Mouse (Mus musculus) kidney, adult 2 months (tissue): ENCODE measurements around the gene Wwc1. TPM values are rescaled to one million over a fixed set of nuclear protein-coding genes. Genes with fewer than 3 reads are reported as not detected.
A peak's percentile ranks its signal among the peaks of the same experiment; 100 is the strongest.

ENCODE experiments used
- DNase-seq: peaks from one replicate; pipeline ENCODE4 v3.0.0; 2021
- H3K27ac ChIP-seq: fragments of 200-500 bp; 2 replicates; pipeline ENCODE4 v1.5.1; 2012; ENCODE audit warnings: low read depth, low read length, control low read depth, inconsistent platforms; ENCODE audit not compliant: insufficient read depth
- H3K27me3 ChIP-seq: fragments of 200-500 bp; replicated peaks from 2 replicates; pipeline ENCODE4 v1.6.1; 2012; ENCODE audit warnings: mild to moderate bottlenecking, moderate library complexity, low read length, inconsistent platforms; ENCODE audit not compliant: control insufficient read depth, insufficient read depth
- H3K36me3 ChIP-seq: fragments of 200-500 bp; 2 replicates; pipeline ENCODE4 v1.6.1; 2012; ENCODE audit warnings: mild to moderate bottlenecking, moderate library complexity, low read length, inconsistent platforms; ENCODE audit not compliant: control insufficient read depth, insufficient read depth
- H3K4me1 ChIP-seq: fragments of 200-500 bp; 2 replicates; pipeline ENCODE4 v1.6.1; 2011; ENCODE audit warnings: low read length; ENCODE audit not compliant: control insufficient read depth, insufficient read depth
- H3K4me3 ChIP-seq: fragments of 200-500 bp; 2 replicates; pipeline ENCODE4 v1.5.1; 2011; ENCODE audit warnings: mild to moderate bottlenecking, low read depth, low read length, control low read depth; ENCODE audit not compliant: insufficient read depth
- CTCF ChIP-seq: fragments of 200-500 bp; conservative IDR thresholded peaks from 2 replicates; pipeline ENCODE4 v1.5.1; 2011; ENCODE audit warnings: low read depth, mild to moderate bottlenecking, control low read depth, low read length, moderate library complexity, mixed read lengths; ENCODE audit not compliant: insufficient read depth, insufficient read length
- POLR2A ChIP-seq: fragments of 200-500 bp; IDR thresholded peaks from one replicate; pipeline ENCODE4 v1.6.1; 2011; ENCODE audit warnings: low read depth, low read length, control low read depth
- WGBS: fragments of 180-500 bp; shearing (Covaris S2); methylation state at CpG from one replicate; pipeline ENCODE4 v1.1.7; 2018; 5-methylcytosine and 5-hydroxymethylcytosine counted together
- polyA plus RNA-seq: library from polyadenylated mRNA; depleted of rRNA; stranded (reverse); fragments of >200 nt; gene quantifications from 2 replicates; pipeline ENCODE4 v1.2.3, GENCODE M21; 2012

Gene Wwc1
- polyA plus RNA-seq, 1 experiment = 91.9 TPM

DNA sequence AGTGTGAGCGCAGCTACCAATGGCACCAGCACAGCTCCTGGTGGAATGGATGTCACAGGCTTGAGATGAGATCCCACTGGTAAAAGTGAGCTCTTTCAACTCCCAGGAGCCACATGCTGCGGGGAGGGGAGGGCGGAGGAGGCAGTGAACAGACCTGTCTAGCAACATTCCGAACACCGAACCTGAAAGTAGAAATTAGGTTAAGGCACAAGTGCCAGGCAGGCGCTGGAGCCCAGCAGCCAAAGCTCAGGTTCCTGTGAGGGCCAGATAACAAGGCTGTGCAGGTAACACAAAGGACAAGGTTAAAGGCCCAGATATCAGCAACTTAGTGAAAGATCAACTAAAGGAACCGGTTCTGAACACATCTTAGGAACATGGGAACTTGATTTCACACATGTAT, 54.7 kb downstream of the Wwc1 start:
- H3K4me1 ChIP-seq = peaks cover 42% of the 10 kb centered on the region
- no peaks in the 10 kb centered on the region for H3K36me3 ChIP-seq
- WGBS = 52% methylated on average over 7 of the region's 7 CpGs
- H3K27me3 ChIP-seq = no peaks in the 10 kb centered on the region
- H3K27ac ChIP-seq = peak overlapping the region; percentile 85
- peak; percentile 88 for DNase-seq
- no peak for TF ChIP-seq POLR2A
- TF ChIP-seq CTCF = no peak
- no peak overlapping the region for H3K4me3 ChIP-seq

DNA sequence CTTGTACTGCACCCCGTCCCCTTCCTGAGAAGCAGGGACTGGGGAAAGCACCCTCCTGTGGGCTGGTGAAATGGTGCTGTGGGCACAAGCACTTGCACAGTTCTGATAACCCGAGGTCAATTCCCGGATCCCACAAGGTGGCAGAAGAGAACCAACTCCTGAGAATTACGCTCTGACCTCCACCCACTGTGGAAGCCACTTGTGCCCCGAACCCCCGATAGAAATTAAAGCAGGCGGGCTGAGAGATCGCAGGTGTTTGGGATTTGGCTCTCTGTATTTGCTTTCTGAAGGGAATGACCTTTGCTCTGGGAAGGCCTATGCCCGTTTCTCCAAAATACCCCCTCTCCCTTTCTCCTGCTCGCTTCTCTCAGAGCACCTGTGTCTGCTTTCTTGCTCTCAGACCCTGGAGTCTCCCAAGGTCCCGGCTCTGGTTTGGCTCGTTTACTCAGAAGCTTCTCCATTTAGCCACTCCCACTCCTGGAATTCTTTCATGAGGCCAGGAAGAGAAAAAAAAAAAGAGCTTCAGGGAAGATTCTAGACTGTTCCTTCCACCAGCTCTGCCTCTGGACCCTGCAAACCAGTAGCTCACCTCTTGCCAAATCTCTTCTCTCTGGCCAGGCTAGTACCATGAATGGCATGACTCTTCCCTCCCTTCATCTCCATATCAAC, 58.0 kb downstream of the Wwc1 start:
- no peaks in the 10 kb centered on the region for H3K36me3 ChIP-seq
- DNase-seq = peak; percentile 72
- peaks cover 66% of the 10 kb centered on the region for H3K4me1 ChIP-seq
- TF ChIP-seq POLR2A = no peak
- TF ChIP-seq CTCF = peak; percentile 60
- 17% methylated on average over 12 of the region's 12 CpGs for WGBS
- H3K4me3 ChIP-seq = no peak overlapping the region
- H3K27me3 ChIP-seq = no peaks in the 10 kb centered on the region
- peak overlapping the region; percentile 78 for H3K27ac ChIP-seq

DNA sequence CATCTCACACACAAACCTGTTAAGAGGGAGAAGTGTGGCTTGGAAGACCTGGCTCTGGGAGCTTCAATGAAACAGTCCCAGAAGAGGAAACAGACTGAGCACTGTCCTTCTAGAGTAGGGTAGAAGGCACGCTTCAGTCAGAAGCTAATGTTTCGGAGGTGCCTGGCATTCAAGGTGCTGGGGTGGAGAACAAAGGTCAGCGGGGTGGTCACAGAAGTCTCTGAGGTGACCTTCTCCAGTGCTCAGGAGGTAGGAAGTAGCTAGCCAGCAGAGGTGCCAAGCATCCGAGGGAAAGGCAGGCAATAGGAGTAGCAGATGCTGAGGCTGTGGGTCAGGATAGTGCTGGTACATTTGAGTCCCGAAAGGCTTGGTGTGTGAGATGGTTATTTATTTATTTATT, 59.6 kb downstream of the Wwc1 start:
- 39% methylated on average over 5 of the region's 5 CpGs for WGBS
- DNase-seq = peak; percentile 77
- H3K36me3 ChIP-seq = no peaks in the 10 kb centered on the region
- H3K27me3 ChIP-seq = no peaks in the 10 kb centered on the region
- H3K27ac ChIP-seq = peak overlapping the region; percentile 80
- H3K4me3 ChIP-seq = no peak overlapping the region
- TF ChIP-seq CTCF = no peak
- H3K4me1 ChIP-seq = peaks cover 75% of the 10 kb centered on the region

DNA sequence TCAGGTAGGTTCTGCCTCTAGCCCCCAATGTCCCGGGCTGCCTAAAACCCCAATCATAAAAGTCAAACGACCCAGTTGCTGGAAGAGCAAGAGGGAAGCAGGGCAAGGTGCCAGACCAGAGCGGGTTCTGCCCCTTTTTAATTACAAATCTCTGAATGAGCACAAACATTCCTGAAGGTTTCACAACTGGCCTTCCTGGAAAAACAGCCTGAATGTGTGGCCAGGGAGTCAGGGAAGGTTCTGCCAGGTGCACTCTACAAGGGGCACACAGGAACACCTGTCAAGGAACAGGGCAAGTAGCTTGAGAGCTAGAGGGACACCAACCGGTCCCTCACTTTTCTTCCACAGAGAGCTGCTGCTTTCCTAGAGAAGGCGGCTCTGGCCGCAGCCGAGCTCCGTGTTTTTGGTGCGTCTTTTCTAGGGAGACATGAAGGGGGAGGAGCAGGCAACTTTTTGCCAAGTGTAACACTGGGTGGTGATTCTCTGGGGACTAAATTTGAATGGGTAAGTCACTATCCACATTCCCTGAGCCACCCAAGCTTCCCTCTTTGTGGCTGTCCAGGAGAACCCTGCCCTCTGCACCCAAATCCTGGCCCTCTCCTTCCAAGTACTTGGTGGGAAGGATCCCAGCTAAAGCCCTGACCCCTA, 60.3 kb downstream of the Wwc1 start:
- Histone ChIP-seq H3K4me1 (peaks cover 77% of the 10 kb centered on the region), H3K27me3 (no peaks in the 10 kb centered on the region), H3K36me3 (no peaks in the 10 kb centered on the region), H3K27ac (peak overlapping the region; percentile 89), H3K4me3 (no peak overlapping the region)
- peak; percentile 95 for DNase-seq
- WGBS = 27% methylated on average over 9 of the region's 9 CpGs
- TF ChIP-seq POLR2A = no peak
- no peak for TF ChIP-seq CTCF

DNA sequence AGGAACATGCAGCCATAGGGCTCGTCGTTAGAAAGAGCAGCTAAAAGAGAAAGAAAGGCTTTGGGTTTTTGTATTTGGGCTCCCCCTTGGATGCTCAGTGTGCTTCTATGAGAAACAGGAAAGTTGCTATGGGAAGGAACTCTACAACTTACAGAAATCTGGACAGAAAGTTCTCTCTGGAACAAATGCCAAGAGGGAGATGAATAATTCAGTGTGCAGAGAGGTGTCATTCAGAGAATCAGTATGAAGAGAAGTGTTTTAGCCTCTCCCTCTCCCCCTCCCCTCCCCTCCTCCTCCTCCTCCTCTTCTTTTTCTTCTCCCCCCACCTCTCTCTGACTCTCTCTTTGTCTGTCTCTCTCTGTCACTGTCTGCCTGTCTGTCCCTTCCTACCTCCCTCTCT, 60.9 kb downstream of the Wwc1 start:
- Histone ChIP-seq H3K36me3 (no peaks in the 10 kb centered on the region), H3K4me3 (no peak overlapping the region), H3K4me1 (peaks cover 74% of the 10 kb centered on the region), H3K27ac (peak overlapping the region; percentile 89), H3K27me3 (no peaks in the 10 kb centered on the region)
- WGBS = 27% methylated on average over 2 of the region's 2 CpGs
- TF ChIP-seq CTCF = no peak
- TF ChIP-seq POLR2A = no peak
- no peak for DNase-seq

DNA sequence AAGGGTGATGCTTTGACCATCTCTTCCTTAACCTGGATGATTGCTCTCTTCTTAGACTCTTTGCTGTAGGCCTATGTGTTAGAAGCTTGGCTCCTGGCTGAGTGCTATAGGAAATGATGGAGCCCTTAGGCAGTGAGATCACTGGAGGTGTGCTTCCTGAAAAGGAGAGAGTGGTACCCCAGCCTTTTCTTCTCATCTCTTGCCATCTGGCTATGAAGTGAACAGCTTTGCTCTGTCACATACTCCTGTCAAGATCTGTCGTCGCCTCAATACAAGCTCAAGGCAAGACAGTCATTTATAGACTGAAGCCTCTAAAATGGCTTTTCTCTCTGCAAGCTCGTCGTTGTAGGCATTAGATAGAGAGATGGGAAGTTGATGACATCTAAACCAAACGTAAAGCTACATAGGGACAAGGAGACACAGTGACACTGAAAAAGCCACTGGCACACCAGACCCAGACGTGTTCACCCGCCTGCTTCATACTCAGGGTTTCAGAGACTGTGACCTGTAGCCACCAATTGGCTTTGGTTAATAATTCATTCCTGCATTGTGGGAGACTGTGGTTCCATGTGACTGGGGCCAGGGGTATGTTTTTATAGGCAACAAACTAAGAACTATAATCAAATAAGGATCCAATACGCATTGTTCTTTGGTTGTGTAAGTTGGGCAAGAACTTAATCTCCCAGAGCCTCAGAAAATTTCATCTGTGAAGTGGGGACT, 63.7 kb downstream of the Wwc1 start:
- DNase-seq = peak; percentile 91
- Histone ChIP-seq H3K27me3 (no peaks in the 10 kb centered on the region), H3K4me1 (peaks cover 60% of the 10 kb centered on the region), H3K36me3 (no peaks in the 10 kb centered on the region), H3K4me3 (no peak overlapping the region), H3K27ac (peak overlapping the region; percentile 70)
- TF ChIP-seq CTCF = no peak
- TF ChIP-seq POLR2A = no peak
- WGBS = 36% methylated on average over 8 of the region's 8 CpGs

DNA sequence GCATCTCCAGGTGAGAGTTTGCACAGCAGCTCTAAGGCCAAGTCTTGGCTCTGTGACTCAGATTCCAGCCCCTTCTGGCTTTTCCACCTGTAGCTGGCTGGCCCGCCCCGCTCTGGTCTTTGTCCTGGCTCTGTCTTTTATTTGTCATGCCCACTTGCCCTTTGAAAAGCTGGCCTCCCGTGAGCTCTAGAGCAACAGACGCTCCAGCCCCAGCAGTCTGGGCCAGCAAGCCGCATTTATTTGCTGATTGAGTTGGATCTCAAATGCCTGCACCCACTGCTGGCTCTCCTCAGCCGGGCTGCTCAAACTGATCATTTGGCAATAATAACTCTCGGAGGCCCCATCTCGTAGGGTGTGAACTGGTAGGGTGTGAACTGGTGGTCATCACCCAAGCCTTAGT, 64.8 kb downstream of the Wwc1 start:
- H3K4me1 ChIP-seq = peaks cover 49% of the 10 kb centered on the region
- H3K4me3 ChIP-seq = no peak overlapping the region
- 28% methylated on average over 8 of the region's 8 CpGs for WGBS
- no peak for TF ChIP-seq POLR2A
- no peak for TF ChIP-seq CTCF
- H3K27me3 ChIP-seq = no peaks in the 10 kb centered on the region
- H3K36me3 ChIP-seq = no peaks in the 10 kb centered on the region
- peak overlapping the region; percentile 70 for H3K27ac ChIP-seq
- peak; percentile 88 for DNase-seq
